Mouse (Mus musculus) myocyte (in vitro differentiated cells): ENCODE measurements around the gene Tgfbrap1. TPM values are rescaled to one million over a fixed set of nuclear protein-coding genes. Genes with fewer than 3 reads are reported as not detected.

Source experiments
- H3K27me3 ChIP-seq: one replicate; pipeline ENCODE4 v1.6.1; 2011; ENCODE audit not compliant: control insufficient read depth, insufficient read depth, insufficient read length
- H3K36me3 ChIP-seq: one replicate; pipeline ENCODE4 v1.6.1; 2011; ENCODE audit not compliant: control insufficient read depth, insufficient read depth
- H3K4me2 ChIP-seq: one replicate; pipeline ENCODE4 v1.6.1; 2011; ENCODE audit warnings: low read depth, control low read depth
- H3K4me3 ChIP-seq: one replicate; pipeline ENCODE4 v1.5.1; 2011; ENCODE audit warnings: mild to moderate bottlenecking, control low read depth, moderate library complexity
- H3K79me2 ChIP-seq: one replicate; pipeline ENCODE4 v1.6.1; 2011; ENCODE audit not compliant: control insufficient read depth, insufficient read depth
- H3ac ChIP-seq: one replicate; pipeline ENCODE4 v1.6.1; 2011; ENCODE audit not compliant: control insufficient read depth, insufficient read length
- CEBPB ChIP-seq: IDR thresholded peaks from 2 replicates; pipeline ENCODE4 v1.6.1; 2011; ENCODE audit warnings: mild to moderate bottlenecking, moderate library complexity; ENCODE audit not compliant: poor library complexity, insufficient read depth, severe bottlenecking
- E2F4 ChIP-seq: IDR thresholded peaks from one replicate; pipeline ENCODE4 v1.6.1; 2011; ENCODE audit warnings: mild to moderate bottlenecking, control low read depth, moderate library complexity; ENCODE audit not compliant: insufficient read depth
- MAX ChIP-seq: IDR thresholded peaks from one replicate; pipeline ENCODE4 v1.6.1; 2011; ENCODE audit warnings: low read depth, mild to moderate bottlenecking, control low read depth
- MYOD1 ChIP-seq, 3 experiments: IDR thresholded peaks; one replicate each; pipeline ENCODE4 v1.6.1; 2011; ENCODE audit warnings: control low read depth in 2 of 3, low read depth in 2 of 3, mild to moderate bottlenecking in 2 of 3, moderate library complexity in 1 of 3; ENCODE audit not compliant: insufficient read length in 2 of 3, control insufficient read depth in 1 of 3
- MYOG ChIP-seq, 3 experiments: IDR thresholded peaks; one replicate each; pipeline ENCODE4 v1.6.1; 2011; ENCODE audit warnings: control low read depth in 2 of 3, low read depth in 2 of 3, mild to moderate bottlenecking in 2 of 3; ENCODE audit not compliant: insufficient read length in 2 of 3, control insufficient read depth in 1 of 3, insufficient read depth in 1 of 3
- POLR2A ChIP-seq: IDR thresholded peaks from one replicate; pipeline ENCODE4 v1.6.1; 2011; ENCODE audit warnings: low read depth, mild to moderate bottlenecking, control low read depth, moderate library complexity; ENCODE audit not compliant: insufficient read length
- POLR2AphosphoS2 ChIP-seq: IDR thresholded peaks from one replicate; pipeline ENCODE4 v1.6.1; 2011; ENCODE audit warnings: low read depth, control low read depth; ENCODE audit not compliant: insufficient read length
- REST ChIP-seq: IDR thresholded peaks from one replicate; pipeline ENCODE4 v1.6.1; 2011; ENCODE audit warnings: mild to moderate bottlenecking, control low read depth, moderate library complexity; ENCODE audit not compliant: insufficient read depth, insufficient read length
- SRF ChIP-seq: IDR thresholded peaks from one replicate; pipeline ENCODE4 v1.6.1; 2011; ENCODE audit warnings: low read depth; ENCODE audit not compliant: control insufficient read depth, insufficient read length
- TCF12 ChIP-seq: IDR thresholded peaks from one replicate; pipeline ENCODE4 v1.6.1; 2011; ENCODE audit warnings: mild to moderate bottlenecking, control low read depth; ENCODE audit not compliant: poor library complexity, insufficient read depth, severe bottlenecking
- TCF3 ChIP-seq: IDR thresholded peaks from one replicate; pipeline ENCODE4 v1.6.1; 2011; ENCODE audit warnings: low read depth, control low read depth; ENCODE audit not compliant: insufficient read length
- USF1 ChIP-seq: IDR thresholded peaks from one replicate; pipeline ENCODE4 v1.6.1; 2011; ENCODE audit warnings: low read depth, mild to moderate bottlenecking, control low read depth, moderate library complexity
- polyA plus RNA-seq: library from polyadenylated mRNA; unstranded; fragments of >200 nt; fragmentation: generic; extraction: Trizol; gene quantifications from one replicate; pipeline ENCODE4 v1.2.1, GENCODE M21; 2012; ENCODE audit warnings: missing spikeins

The Tgfbrap1 gene
- polyA plus RNA-seq, 1 experiment: 12.8 TPM

- H3K36me3 ChIP-seq: peaks cover 5% of the 10 kb centered on the region
- no peak overlapping the region for H3K4me2 ChIP-seq
- H3K79me2 ChIP-seq: peaks cover 7% of the 10 kb centered on the region
- no peak overlapping the region for H3K4me3 ChIP-seq
- H3K27me3 ChIP-seq: no peaks in the 10 kb centered on the region
- no peak for TF ChIP-seq CEBPB
- no peak for TF ChIP-seq TCF12
- no peak for TF ChIP-seq POLR2AphosphoS2
- TF ChIP-seq MAX: no peak
- TF ChIP-seq TCF3: no peak
- TF ChIP-seq USF1: no peak
- no peak for TF ChIP-seq MYOG (IDR thresholded peaks at IDR 0.05; ENCODE audit: control insufficient read depth in 1 of 3, insufficient read depth in 1 of 3, insufficient read length in 2 of 3, low read depth in 2 of 3)
- no peak for TF ChIP-seq REST
- TF ChIP-seq MYOD1 (IDR thresholded peaks at IDR 0.05; ENCODE audit: control insufficient read depth in 1 of 3, insufficient read length in 2 of 3, low read depth in 2 of 3): no peak
- no peak for TF ChIP-seq E2F4
- TF ChIP-seq SRF: no peak
- TF ChIP-seq POLR2A: no peak
- no peak overlapping the region for H3ac ChIP-seq
These were observed 20.3 kb downstream of the Tgfbrap1 start for GRCm38 (mm10) chr1:43078124-43078523.

- H3K36me3 ChIP-seq: peaks cover 12% of the 10 kb centered on the region
- H3K4me3 ChIP-seq: no peak overlapping the region
- no peak overlapping the region for H3K4me2 ChIP-seq
- H3K27me3 ChIP-seq: no peaks in the 10 kb centered on the region
- H3ac ChIP-seq: no peak overlapping the region
- no peaks in the 10 kb centered on the region for H3K79me2 ChIP-seq
- TF ChIP-seq MYOG (IDR thresholded peaks at IDR 0.05; ENCODE audit: control insufficient read depth in 1 of 3, insufficient read depth in 1 of 3, insufficient read length in 2 of 3, low read depth in 2 of 3): no peak
- no peak for TF ChIP-seq POLR2AphosphoS2
- TF ChIP-seq MYOD1 (IDR thresholded peaks at IDR 0.05; ENCODE audit: control insufficient read depth in 1 of 3, insufficient read length in 2 of 3, low read depth in 2 of 3): no peak
- no peak for TF ChIP-seq TCF12
- TF ChIP-seq CEBPB: no peak
- TF ChIP-seq E2F4: no peak
- TF ChIP-seq USF1: no peak
- TF ChIP-seq SRF: no peak
- no peak for TF ChIP-seq TCF3
- TF ChIP-seq MAX: no peak
- TF ChIP-seq POLR2A: no peak
- no peak for TF ChIP-seq REST
These were observed 23.6 kb downstream of the Tgfbrap1 start for GRCm38 (mm10) chr1:43074791-43075190.

GRCm38 (mm10) chr1:43072561-43072960 is 25.9 kb downstream of the Tgfbrap1 start:
- peaks cover 19% of the 10 kb centered on the region for H3K36me3 ChIP-seq
- no peaks in the 10 kb centered on the region for H3K27me3 ChIP-seq
- TF ChIP-seq TCF12 (no peak), MYOD1 (IDR thresholded peaks at IDR 0.05; ENCODE audit: control insufficient read depth in 1 of 3, insufficient read length in 2 of 3, low read depth in 2 of 3) (no peak), MYOG (IDR thresholded peaks at IDR 0.05; ENCODE audit: control insufficient read depth in 1 of 3, insufficient read depth in 1 of 3, insufficient read length in 2 of 3, low read depth in 2 of 3) (no peak), MAX (no peak), CEBPB (no peak), SRF (no peak), REST (no peak), E2F4 (no peak), TCF3 (no peak)

GRCm38 (mm10) chr1:43072028-43072427 is 26.4 kb downstream of the Tgfbrap1 start:
- H3ac ChIP-seq: no peak overlapping the region
- peaks cover 25% of the 10 kb centered on the region for H3K36me3 ChIP-seq
- H3K4me3 ChIP-seq: no peak overlapping the region
- no peak for TF ChIP-seq MYOD1 (IDR thresholded peaks at IDR 0.05; ENCODE audit: control insufficient read depth in 1 of 3, insufficient read length in 2 of 3, low read depth in 2 of 3)
- TF ChIP-seq SRF: no peak
- TF ChIP-seq MAX: no peak
- TF ChIP-seq MYOG (IDR thresholded peaks at IDR 0.05; ENCODE audit: control insufficient read depth in 1 of 3, insufficient read depth in 1 of 3, insufficient read length in 2 of 3, low read depth in 2 of 3): no peak
- TF ChIP-seq POLR2A: no peak
- TF ChIP-seq TCF12: no peak
- TF ChIP-seq CEBPB: no peak
- TF ChIP-seq E2F4: no peak
- no peak for TF ChIP-seq USF1
- TF ChIP-seq TCF3: no peak
- TF ChIP-seq REST: no peak
- no peak for TF ChIP-seq POLR2AphosphoS2
- no peaks in the 10 kb centered on the region for H3K27me3 ChIP-seq
- H3K79me2 ChIP-seq: no peaks in the 10 kb centered on the region
- H3K4me2 ChIP-seq: no peak overlapping the region

More at GRCm38 (mm10) chr1:43072561-43072960, 25.9 kb downstream of the Tgfbrap1 start:
- no peak overlapping the region for H3ac ChIP-seq
- H3K79me2 ChIP-seq: no peaks in the 10 kb centered on the region
- no peak overlapping the region for H3K4me3 ChIP-seq
- no peak overlapping the region for H3K4me2 ChIP-seq

- Histone ChIP-seq H3ac (no peak overlapping the region), H3K36me3 (peaks cover 26% of the 10 kb centered on the region), H3K79me2 (no peaks in the 10 kb centered on the region), H3K4me2 (no peak overlapping the region), H3K27me3 (no peaks in the 10 kb centered on the region), H3K4me3 (no peak overlapping the region)
- TF ChIP-seq USF1 (no peak), MAX (no peak), TCF3 (no peak), SRF (no peak), E2F4 (no peak), REST (no peak), MYOD1 (IDR thresholded peaks at IDR 0.05; ENCODE audit: control insufficient read depth in 1 of 3, insufficient read length in 2 of 3, low read depth in 2 of 3) (no peak)
These were observed 27.7 kb downstream of the Tgfbrap1 start for GRCm38 (mm10) chr1:43070726-43071125.
